Mouse (Mus musculus) cerebellum, adult 11-12 months (tissue): ENCODE results near the gene Hydin.
"Not testable (repeated sequence)": the region's sequence is repeated elsewhere in the genome, so short reads cannot be mapped to it uniquely, and the experiment has no call there.

ENCODE experiments used
- DNase-seq: peaks from one replicate; pipeline ENCODE4 v3.0.0; 2022

The Hydin gene

GRCm38 (mm10) chr8:110339447-110339846 lies 72.7 kb downstream of the Hydin start:
- no peak for DNase-seq

- no peak for DNase-seq
These were observed 73.4 kb downstream of the Hydin start for GRCm38 (mm10) chr8:110340090-110340703.

GRCm38 (mm10) chr8:110345697-110346394 lies 79.1 kb downstream of the Hydin start:
- no peak for DNase-seq

GRCm38 (mm10) chr8:110346915-110347314 lies 80.1 kb downstream of the Hydin start:
- DNase-seq: no peak

GRCm38 (mm10) chr8:110350725-110351124 lies 83.9 kb downstream of the Hydin start:
- no peak for DNase-seq

- DNase-seq: no peak
These were observed 85.1 kb downstream of the Hydin start for GRCm38 (mm10) chr8:110351909-110352308.

- DNase-seq: no peak
These were observed 96.2 kb downstream of the Hydin start for GRCm38 (mm10) chr8:110362975-110363374.

GRCm38 (mm10) chr8:110372836-110373235 lies 106.1 kb downstream of the Hydin start:
- DNase-seq: no peak

GRCm38 (mm10) chr8:110373695-110374094 lies 106.9 kb downstream of the Hydin start:
- DNase-seq: no peak

GRCm38 (mm10) chr8:110382751-110383150 lies 116.0 kb downstream of the Hydin start:
- no peak for DNase-seq

- DNase-seq: not testable (repeated sequence)
These were observed 117.9 kb downstream of the Hydin start for GRCm38 (mm10) chr8:110384632-110385031.

GRCm38 (mm10) chr8:110395656-110396055 lies 128.9 kb downstream of the Hydin start:
- no peak for DNase-seq

GRCm38 (mm10) chr8:110400536-110400935 lies 133.8 kb downstream of the Hydin start:
- DNase-seq: no peak

GRCm38 (mm10) chr8:110402311-110402710 lies 135.5 kb downstream of the Hydin start:
- no peak for DNase-seq

GRCm38 (mm10) chr8:110404516-110404915 lies 137.7 kb downstream of the Hydin start:
- DNase-seq: no peak

- no peak for DNase-seq
These were observed 148.3 kb downstream of the Hydin start for GRCm38 (mm10) chr8:110415121-110415520.

- DNase-seq: no peak
These were observed 150.2 kb downstream of the Hydin start for GRCm38 (mm10) chr8:110416931-110417330.

GRCm38 (mm10) chr8:110417801-110418200 lies 151.0 kb downstream of the Hydin start:
- no peak for DNase-seq

- DNase-seq: no peak
These were observed 152.9 kb downstream of the Hydin start for GRCm38 (mm10) chr8:110419711-110420110.

GRCm38 (mm10) chr8:110420221-110420620 lies 153.4 kb downstream of the Hydin start:
- no peak for DNase-seq

- no peak for DNase-seq
These were observed 157.4 kb downstream of the Hydin start for GRCm38 (mm10) chr8:110424146-110424545.

GRCm38 (mm10) chr8:110431340-110431739 lies 164.6 kb downstream of the Hydin start:
- no peak for DNase-seq

- DNase-seq: peak; percentile 18
These were observed 173.8 kb downstream of the Hydin start for GRCm38 (mm10) chr8:110440528-110440927.

- no peak for DNase-seq
These were observed 177.5 kb downstream of the Hydin start for GRCm38 (mm10) chr8:110444276-110444675.

- no peak for DNase-seq
These were observed 183.7 kb downstream of the Hydin start for GRCm38 (mm10) chr8:110450463-110450862.
